In the genomic region with DNA sequence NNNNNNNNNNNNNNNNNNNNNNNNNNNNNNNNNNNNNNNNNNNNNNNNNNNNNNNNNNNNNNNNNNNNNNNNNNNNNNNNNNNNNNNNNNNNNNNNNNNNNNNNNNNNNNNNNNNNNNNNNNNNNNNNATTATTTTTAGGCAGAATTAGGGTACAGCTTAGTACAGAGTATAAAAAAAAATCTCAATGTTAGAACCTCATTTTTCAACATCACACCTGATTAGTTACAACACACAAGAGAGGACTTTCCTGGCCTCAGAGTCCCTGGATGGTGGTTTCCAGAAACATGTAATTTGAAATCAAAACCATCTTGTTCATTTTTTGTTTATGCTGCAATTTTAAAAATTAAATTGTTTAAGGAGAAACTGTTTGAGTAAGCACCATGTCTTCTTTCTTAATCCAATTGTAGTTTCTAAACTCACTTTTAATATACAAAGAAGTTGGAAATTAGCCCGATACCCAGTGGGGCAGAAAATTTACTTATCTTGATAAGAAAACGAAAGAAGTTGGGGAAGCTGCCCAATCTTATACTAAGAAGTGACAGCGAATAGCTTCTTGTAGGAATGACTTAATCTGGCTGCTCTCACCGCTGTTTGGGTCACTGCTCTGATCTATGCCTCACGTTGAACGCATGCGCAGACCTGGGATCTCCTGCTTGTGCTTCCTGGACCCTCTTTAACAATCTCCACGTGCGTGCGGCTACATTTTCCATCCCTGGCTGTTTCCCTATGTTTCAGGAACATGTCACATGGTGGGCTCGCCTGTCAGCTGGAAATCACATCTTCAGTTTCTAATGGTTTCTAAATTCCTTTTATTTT, we compare ENCODE assay signal across 26 mouse cellular contexts. TPM values are rescaled to one million over a fixed set of nuclear protein-coding genes. Genes with fewer than 3 reads are reported as not detected.
DNase-seq lines count a peak whose midpoint lies in the region; ATAC-seq and TF ChIP-seq lines count a peak whose summit lies in the region.
"Had no signal": no experiment of that assay in that cellular context is flagged by ENCODE, and none has a peak within 500 bp of the region (broad histone marks: within the 10 kb centered on the region; RNA-seq: fewer than 3 reads in every experiment).

No protein-coding gene starts in this region.

- no peak for TF ChIP-seq RAD21 in MEL (IDR thresholded peaks at IDR 0.05; ENCODE audit: low read depth, low read length)

- TF ChIP-seq CTCF in MEL (IDR thresholded peaks at IDR 0.05 in 2 of 3, conservative IDR thresholded peaks at IDR 0.05 in 1 of 3; ENCODE audit: control insufficient read depth in 1 of 3, insufficient read depth in 1 of 3, low read depth in 2 of 3, low read length in 3 of 3, poor library complexity in 1 of 3, severe bottlenecking in 1 of 3), result no peak; a peak in 1 of 6 replicates

- 44% methylated on average over 11 of the region's 11 CpGs for WGBS in lung, embryonic 15.5 days

- no peaks in the 10 kb centered on the region for H3K36me3 ChIP-seq in lung, embryonic 15.5 days
- peaks cover 0 to 2% of the 10 kb centered on the region in 2 experiments; a peak in 1 of 4 replicates for H3K36me3 ChIP-seq in MEL (ENCODE audit: control insufficient read depth in 1 of 2, insufficient read depth in 2 of 2, low read length in 2 of 2)
- H3K36me3 ChIP-seq: embryonic facial prominence, embryonic 15.5 days; forebrain, embryonic 15.5 days; heart, embryonic 10.5 days; hindbrain, embryonic 15.5 days; liver, embryonic 12.5 days had no signal

- H3K4me1 ChIP-seq in lung, embryonic 15.5 days, result peaks cover 4% of the 10 kb centered on the region; the same call in 1 of the 2 replicates
- no peaks in the 10 kb centered on the region for H3K4me1 ChIP-seq in MEL (ENCODE audit: control insufficient read depth in 1 of 2, insufficient read depth in 2 of 2, low read length in 2 of 2)
- H3K4me1 ChIP-seq: embryonic facial prominence, embryonic 15.5 days; forebrain, embryonic 15.5 days; hindbrain, embryonic 15.5 days; liver, embryonic 12.5 days had no signal

- H3K27ac ChIP-seq in lung, embryonic 15.5 days, result peak overlapping the region; percentile 49
- peak overlapping the region; percentile 23; the same call in 1 of the 2 replicates for H3K27ac ChIP-seq in MEL (ENCODE audit: control insufficient read depth, low read depth, low read length)
- H3K27ac ChIP-seq: embryonic facial prominence, embryonic 15.5 days; forebrain, embryonic 15.5 days; heart, embryonic 10.5 days; hindbrain, embryonic 15.5 days; kidney, postnatal 0 days; liver, embryonic 12.5 days had no signal

- H3K9me3 ChIP-seq in lung, embryonic 15.5 days, result no peaks in the 10 kb centered on the region
- H3K9me3 ChIP-seq in MEL (replicated peaks; ENCODE audit: insufficient read depth, low read length), result no peaks in the 10 kb centered on the region
- H3K9me3 ChIP-seq: embryonic facial prominence, embryonic 15.5 days; forebrain, embryonic 15.5 days; heart, embryonic 10.5 days; hindbrain, embryonic 15.5 days; liver, embryonic 12.5 days had no signal

- no peaks in the 10 kb centered on the region for H3K27me3 ChIP-seq in lung, embryonic 15.5 days
- no peaks in the 10 kb centered on the region for H3K27me3 ChIP-seq in MEL (ENCODE audit: control insufficient read depth in 1 of 2, insufficient read depth in 2 of 2, low read length in 2 of 2)
- H3K27me3 ChIP-seq: embryonic facial prominence, embryonic 15.5 days; forebrain, embryonic 15.5 days; hindbrain, embryonic 15.5 days; liver, embryonic 12.5 days had no signal

- H3K4me3 ChIP-seq in lung, embryonic 15.5 days, result no peak overlapping the region
- peak overlapping the region; percentile 49 to 52 for H3K4me3 ChIP-seq in MEL (ENCODE audit: control insufficient read depth in 1 of 2, insufficient read depth in 1 of 2, low read depth in 2 of 2, low read length in 2 of 2)
- H3K4me3 ChIP-seq: embryonic facial prominence, embryonic 15.5 days; forebrain, embryonic 15.5 days; heart, embryonic 10.5 days; hindbrain, embryonic 15.5 days; liver, embryonic 12.5 days had no signal

- TF ChIP-seq EP300 in MEL (IDR thresholded peaks at IDR 0.05; ENCODE audit: low read depth in 1 of 2, low read length in 2 of 2), result no peak

- H3K4me2 ChIP-seq in lung, embryonic 15.5 days, result peak overlapping the region; percentile 22; the same call in 1 of the 2 replicates
- H3K4me2 ChIP-seq: embryonic facial prominence, embryonic 15.5 days; forebrain, embryonic 15.5 days; hindbrain, embryonic 15.5 days; liver, embryonic 12.5 days had no signal

- TF ChIP-seq POLR2A in MEL (IDR thresholded peaks at IDR 0.05; ENCODE audit: control insufficient read depth in 1 of 2, insufficient read depth in 1 of 2, low read depth in 1 of 2, low read length in 2 of 2, poor library complexity in 1 of 2), result peak in 1 of 2 experiments; percentile 28; a peak in 1 of 4 replicates

- H3K79me2 ChIP-seq in MEL (ENCODE audit: control insufficient read depth, insufficient read depth, low read length, poor library complexity), result no peaks in the 10 kb centered on the region

- DNase-seq in gastrocnemius, postnatal 10 days, result peak; percentile 14
- no peak for DNase-seq in gastrocnemius, postnatal 25 days
- DNase-seq in lung, postnatal 4 days, result no peak
- peak; percentile 85 for DNase-seq in MEL (ENCODE audit: low read depth, low spot score)
- peak; percentile 22 for DNase-seq in fibroblast of lung, adult 2 months (ENCODE audit: low read depth)
- no peak for DNase-seq in spleen, adult 12 weeks (ENCODE audit: low spot score)
- DNase-seq in right cerebral cortex, postnatal 10 days (ENCODE audit: low spot score in 2 of 2), result no peak
- DNase-seq: adrenal gland, adult 2 months; cerebellum, adult 2 months had no signal

- H3K9ac ChIP-seq in lung, embryonic 15.5 days, result no peak overlapping the region
- peak overlapping the region; percentile 46 for H3K9ac ChIP-seq in MEL (ENCODE audit: control insufficient read depth, low read depth, low read length, poor library complexity, severe bottlenecking)
- H3K9ac ChIP-seq: embryonic facial prominence, embryonic 15.5 days; forebrain, embryonic 15.5 days; hindbrain, embryonic 15.5 days; liver, embryonic 12.5 days had no signal

- ATAC-seq in lung, embryonic 15.5 days (ENCODE audit: borderline replicate concordance, extremely low read depth, low FRiP score, low TSS enrichment), result peak; percentile 62
- ATAC-seq: forebrain, embryonic 15.5 days; liver, embryonic 12.5 days had no signal

TF ChIP-seq in MEL, 35 proteins besides CTCF, POLR2A, EP300 and RAD21:
- TF ChIP-seq SMC3 (IDR thresholded peaks at IDR 0.05; ENCODE audit: low read depth, low read length) (no peak), UBTF (IDR thresholded peaks at IDR 0.05; ENCODE audit: borderline replicate concordance, insufficient read depth, low read depth, low read length) (no peak), MAX (IDR thresholded peaks at IDR 0.05; ENCODE audit: low read length) (peak; percentile 72; the same call in 1 of the 2 replicates), NRF1 (IDR thresholded peaks at IDR 0.05; ENCODE audit: insufficient read depth, low read depth, low read length, poor library complexity, severe bottlenecking) (peak; percentile 62), GATA1 (IDR thresholded peaks at IDR 0.05; ENCODE audit: low read depth, low read length) (peak; percentile 80), TCF12 (IDR thresholded peaks at IDR 0.05; ENCODE audit: low read depth, low read length) (0 out of 2 replicates have a peak, but pooled peaks have one; percentile 11), MXI1 (IDR thresholded peaks at IDR 0.05; ENCODE audit: low read depth, low read length) (peak; percentile 70), NELFE (IDR thresholded peaks at IDR 0.05; ENCODE audit: low read depth, low read length) (no peak), MYC (IDR thresholded peaks at IDR 0.05; ENCODE audit: low read depth, low read length) (0 out of 2 replicates have a peak, but pooled peaks have one; percentile 47), ZMIZ1 (IDR thresholded peaks at IDR 0.05; ENCODE audit: low read depth, low read length) (no peak), ZNF384 (IDR thresholded peaks at IDR 0.05; ENCODE audit: low read depth, low read length) (0 out of 2 replicates have a peak, but pooled peaks have one; percentile 67), TAL1 (IDR thresholded peaks at IDR 0.05; ENCODE audit: low read length) (no peak), TBP (IDR thresholded peaks at IDR 0.05; ENCODE audit: low read depth, low read length) (no peak), MAZ (IDR thresholded peaks at IDR 0.05; ENCODE audit: low read depth, low read length) (no peak), ETS1 (IDR thresholded peaks at IDR 0.05; ENCODE audit: low read depth, low read length) (peak; percentile 83)

RNA-seq across cellular contexts. Expression of a gene that starts 22.4 kb away (rescaled TPM):
- total RNA-seq in gastrocnemius, postnatal 10 days (2021), result not detected
- under 1 TPM in 1 of 2 experiments, not detected in 1; 0.10 TPM for total RNA-seq in gastrocnemius, postnatal 25 days (2021)
- polyA plus RNA-seq in lung, embryonic 15.5 days (2015; fragmentation: Nextera tagmentation; extraction: Ambion mirVana), result 0.40 and 0.60 TPM in 2 replicates
- total RNA-seq in MEL (2012; rRNA removed), result not detected in 2 replicates
- polyA plus RNA-seq in MEL (2012; ENCODE audit: insufficient read depth in 1 of 2, insufficient read length in 2 of 2, low read depth in 1 of 2, low replicate concordance in 2 of 2, missing spikeins in 1 of 2), result under 1 TPM in 1 of 2 experiments, not detected in 1; 0.03 TPM
- total RNA-seq: adrenal gland, adult 2 months; hematopoietic stem cell, adult 5-6 weeks; layer of hippocampus, postnatal 14 days; midbrain, postnatal 0 days had no signal
- polyA plus RNA-seq: adrenal gland, adult 2 months; cerebellum, adult 2 months; embryonic facial prominence, embryonic 15.5 days; forebrain, embryonic 15.5 days; gonadal fat pad, adult 2 months; heart, embryonic 10.5 days; heart, postnatal 0 days; kidney, adult 2 months; limb, embryonic 11.5 days; liver, embryonic 12.5 days; midbrain, postnatal 0 days; neural tube, embryonic 14.5 days; thymus, postnatal 0 days; urinary bladder, adult 2 months had no signal

RNA-seq across cellular contexts. Expression of a gene that starts 52.5 kb away (rescaled TPM):
- total RNA-seq in gastrocnemius, postnatal 10 days (2021), result 100 to 1,000 TPM in 1 of 2 experiments, 10 to 100 TPM in 1; 98.4 to 111 TPM
- total RNA-seq in gastrocnemius, postnatal 25 days (2021), result 100 to 1,000 TPM; 131 to 163 TPM
- polyA plus RNA-seq in lung, embryonic 15.5 days (2015; fragmentation: Nextera tagmentation; extraction: Ambion mirVana), result 57.8 and 58.9 TPM in 2 replicates
- total RNA-seq in MEL (2012; rRNA removed), result 9.7 and 10.7 TPM in 2 replicates
- polyA plus RNA-seq in MEL (2012; ENCODE audit: insufficient read depth in 1 of 2, insufficient read length in 2 of 2, low read depth in 1 of 2, low replicate concordance in 2 of 2, missing spikeins in 1 of 2), result 10 to 100 TPM in 1 of 2 experiments, not detected in 1; 19.0 TPM

Comparison
In these comparisons a context has a peak if more than half of its experiments do, and no peak if none do; other contexts are left out.
1. DNase-seq: peak in gastrocnemius, postnatal 10 days (single experiment), MEL (single experiment) and fibroblast of lung, adult 2 months (single experiment); none in gastrocnemius, postnatal 25 days (single experiment), lung, postnatal 4 days (0 of 2), spleen, adult 12 weeks (single experiment) and right cerebral cortex, postnatal 10 days (0 of 2).